Mouse (Mus musculus): Measurements from ENCODE around the gene Gm20777. TPM values are rescaled to one million over a fixed set of nuclear protein-coding genes. Genes with fewer than 3 reads are reported as not detected.
"Not testable (repeated sequence)": the region's sequence is repeated elsewhere in the genome, so short reads cannot be mapped to it uniquely, and the experiment has no call there.

The Gm20777 gene
- polyA plus RNA-seq (2012; rRNA removed): not detected in 2 replicates

DNA sequence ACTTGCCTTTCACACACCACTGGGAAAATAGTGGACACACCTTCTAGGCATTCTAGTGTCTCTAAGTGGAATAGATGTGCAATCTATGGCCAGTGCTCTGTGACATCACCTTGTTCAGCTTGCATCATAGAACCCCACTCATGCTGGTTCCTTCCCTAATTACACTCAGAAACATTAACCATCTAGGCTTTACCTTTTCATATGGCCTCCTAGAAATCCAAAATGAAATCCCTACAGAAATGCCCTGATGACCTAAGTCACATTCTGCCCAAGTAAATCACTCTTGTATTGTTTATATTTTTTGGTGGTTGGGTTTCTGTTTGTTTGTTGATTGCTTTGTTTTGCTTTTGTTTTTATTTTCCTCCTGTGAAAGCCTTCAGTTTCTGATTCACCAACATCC lies at the start of gene Gm20777:
Gene Gm20777, minus strand, starts transcription at position 101 of the 400 bp plus-strand sequence.
- DNase-seq (ENCODE audit: low read depth, low spot score): not testable (repeated sequence)

GRCm38 (mm10) chrY:10709551-10709950 lies 42.7 kb downstream of the Gm20777 start:
- 29% methylated on average over 1 of the region's 5 CpGs for WGBS
- not testable (repeated sequence) for DNase-seq (ENCODE audit: low read depth, low spot score)

DNA sequence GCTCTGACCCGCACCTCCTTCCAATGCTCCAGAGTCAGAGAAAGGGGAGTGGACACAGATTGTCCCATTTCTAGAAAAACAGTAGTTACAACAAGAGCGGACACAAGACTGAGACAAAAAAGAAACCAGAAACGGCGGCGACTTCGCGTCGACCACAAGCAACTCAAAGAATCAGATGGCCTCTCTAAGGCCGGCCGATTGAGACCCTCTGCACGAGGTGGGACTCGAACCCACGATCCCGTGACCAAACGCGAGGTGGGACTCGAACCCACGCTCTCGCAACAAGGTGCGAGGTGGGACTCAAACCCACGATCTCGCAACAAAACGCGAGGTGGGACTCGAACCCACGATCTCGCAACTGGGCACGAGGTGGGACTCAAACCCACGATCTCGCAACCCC lies 43.5 kb downstream of the Gm20777 start:
- not testable (repeated sequence) for DNase-seq (ENCODE audit: low read depth, low spot score)
- 91% methylated on average over 30 of the region's 30 CpGs for WGBS

DNA sequence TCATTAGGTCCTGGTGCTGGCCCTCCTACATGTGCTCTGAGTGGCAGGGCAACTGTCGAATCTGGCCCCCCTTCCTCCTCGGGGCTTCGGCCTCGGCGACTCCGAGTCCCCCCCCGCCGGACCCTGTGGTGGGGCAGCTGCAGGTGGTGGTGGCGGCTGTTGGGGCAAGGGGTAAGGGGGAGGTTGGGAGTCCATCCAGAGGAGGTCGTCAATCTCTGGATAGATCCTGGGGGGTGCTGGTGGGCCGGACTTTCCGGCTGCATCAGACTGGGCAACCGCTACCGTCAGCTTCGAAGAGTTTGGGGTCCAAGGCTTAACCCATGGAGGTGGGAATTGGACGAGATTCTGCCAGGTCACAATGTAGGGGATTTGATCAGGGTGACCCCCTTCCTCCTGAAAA lies 44.0 kb downstream of the Gm20777 start:
- WGBS: 91% methylated on average over 16 of the region's 16 CpGs
- not testable (repeated sequence) for DNase-seq (ENCODE audit: low read depth, low spot score)

DNA sequence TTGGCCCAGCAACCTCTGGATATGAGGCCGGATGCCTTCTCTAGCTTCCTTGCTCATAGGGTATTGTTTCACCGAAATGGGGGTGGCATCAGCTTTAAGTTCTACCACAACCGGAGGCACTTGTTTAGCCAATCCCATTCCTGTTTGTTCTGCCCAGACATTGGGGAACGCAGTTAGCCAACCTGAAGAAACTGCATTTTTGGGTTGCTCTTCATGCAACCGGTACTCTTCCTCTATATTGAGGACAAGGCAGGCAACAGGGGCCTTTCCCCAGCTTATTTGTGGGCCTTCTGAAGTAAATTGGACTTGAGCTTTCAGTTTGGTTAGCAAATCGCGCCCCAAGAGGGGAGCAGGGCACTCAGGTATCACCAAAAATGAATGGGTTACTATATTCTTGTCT lies 45.6 kb downstream of the Gm20777 start:
- 97% methylated on average over 7 of the region's 7 CpGs for WGBS
- not testable (repeated sequence) for DNase-seq (ENCODE audit: low read depth, low spot score)

Other genes with a start within 250 kb of the Gm20777 start
- gene Gm20737, start 216.4 kb downstream of the Gm20777 start, polyA plus RNA-seq (2012; rRNA removed): not detected in 2 replicates
- not detected in 2 replicates for gene Gm21775, start 199.0 kb downstream of the Gm20777 start, polyA plus RNA-seq (2012; rRNA removed)
- gene Gm21900, start 136.1 kb downstream of the Gm20777 start, polyA plus RNA-seq (2012; rRNA removed): not detected in 2 replicates

Measured in large intestine, adult 2 months (tissue).